Mouse (Mus musculus) lung, postnatal 36 days (tissue): ENCODE measurements at regions not wholly inside any gene's neighbourhood (a gene's known extent, or its start where the extent isn't known, plus 50 kb on each side); places are given as distances from the start of the nearest gene placed in this dataset.
"Not testable (repeated sequence)": the region's sequence is repeated elsewhere in the genome, so short reads cannot be mapped to it uniquely, and the experiment has no call there.

Experiments used
- DNase-seq: peaks from one replicate; pipeline ENCODE4 v3.0.0; 2022; ENCODE audit warnings: mixed read lengths

DNA sequence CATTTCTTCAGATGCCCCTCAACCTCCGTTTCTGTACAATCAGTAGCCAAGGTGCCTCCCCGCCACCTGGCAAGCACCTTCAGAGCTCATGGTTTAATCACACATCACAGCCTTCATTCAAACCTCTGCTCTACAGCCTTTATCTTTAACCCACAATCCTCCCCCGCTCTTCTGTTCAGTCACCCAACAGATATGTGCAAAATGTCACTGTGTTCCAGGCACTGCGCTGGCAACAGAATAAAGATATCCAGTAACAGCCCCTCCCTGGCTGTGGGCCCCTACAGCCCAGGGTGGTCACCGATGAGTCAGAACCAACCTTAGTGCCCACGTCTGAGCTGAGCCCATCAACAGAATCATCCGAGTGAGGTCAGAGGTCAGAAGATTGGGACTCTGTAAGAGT lies 54.3 kb upstream of the Ddr1 start:
- no peak for DNase-seq

DNA sequence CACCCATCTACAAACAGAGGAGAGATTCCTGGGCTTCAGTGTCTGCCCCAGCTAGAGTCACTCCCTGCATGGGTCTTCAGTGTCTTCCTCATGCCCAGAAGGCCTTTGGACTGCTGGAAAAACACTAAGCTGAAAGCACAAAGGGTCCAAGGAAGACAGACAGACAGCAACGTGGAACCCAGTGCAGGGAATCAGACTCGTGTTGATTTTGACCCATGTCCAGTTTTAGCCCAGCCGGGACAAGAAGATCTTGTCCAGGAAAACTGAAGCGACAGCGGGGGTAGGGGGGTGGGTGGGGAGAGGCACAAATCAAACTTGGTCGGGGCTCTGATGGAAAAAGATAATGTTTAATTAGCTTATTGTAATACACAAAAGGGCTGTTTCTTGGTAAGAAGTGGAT lies 55.3 kb upstream of the Ddr1 start:
- no peak for DNase-seq

DNA sequence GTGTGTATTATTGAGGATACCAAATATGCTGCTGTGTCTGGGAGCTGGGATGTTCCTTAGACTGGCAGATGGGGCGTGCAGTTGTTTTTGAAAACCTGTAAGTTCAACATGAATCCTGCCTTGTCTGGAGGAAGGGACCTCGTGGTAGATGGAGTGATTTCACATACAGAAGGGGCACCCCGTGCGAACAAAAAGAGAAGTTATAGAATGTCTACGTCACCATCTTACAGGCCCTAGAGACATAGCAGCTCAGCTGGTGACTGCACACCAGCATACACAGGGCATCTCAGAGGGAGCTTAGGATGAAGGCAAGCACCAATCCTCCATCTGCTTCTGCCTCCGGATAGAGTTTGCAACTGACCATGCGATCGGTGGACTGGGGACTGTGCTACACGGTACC lies 58.2 kb upstream of the Ddr1 start:
- DNase-seq = no peak

GRCm38 (mm10) chr17:35763101-35763500 lies 58.4 kb upstream of the Ier3 start:
- DNase-seq = no peak

- DNase-seq = peak; percentile 76
Observed at GRCm38 (mm10) chr17:35763866-35764265, 57.6 kb upstream of the Ier3 start.

- DNase-seq = peak; percentile 12
Observed at GRCm38 (mm10) chr17:35766406-35766805, 55.1 kb upstream of the Ier3 start.

GRCm38 (mm10) chr17:35769175-35769960 lies 52.1 kb upstream of the Ier3 start:
- no peak for DNase-seq

DNA sequence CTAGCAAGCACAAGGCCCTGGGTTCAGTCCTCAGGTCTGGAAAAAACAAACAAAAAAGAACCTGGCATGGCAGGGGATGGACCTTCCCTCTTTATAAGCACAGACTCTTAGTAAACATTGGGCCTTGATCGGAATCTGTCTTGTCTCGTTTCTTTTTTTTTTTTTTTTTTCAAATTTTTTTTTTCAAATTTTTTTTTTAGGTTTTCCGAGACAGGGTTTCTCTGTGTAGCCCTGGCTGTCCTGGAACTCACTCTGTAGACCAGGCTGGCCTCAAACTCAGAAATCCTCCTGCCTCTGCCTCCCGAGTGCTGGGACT lies 51.6 kb upstream of the Ier3 start:
- not testable (repeated sequence) for DNase-seq

GRCm38 (mm10) chr17:35770599-35770998 lies 50.9 kb upstream of the Ier3 start:
- DNase-seq = no peak

DNA sequence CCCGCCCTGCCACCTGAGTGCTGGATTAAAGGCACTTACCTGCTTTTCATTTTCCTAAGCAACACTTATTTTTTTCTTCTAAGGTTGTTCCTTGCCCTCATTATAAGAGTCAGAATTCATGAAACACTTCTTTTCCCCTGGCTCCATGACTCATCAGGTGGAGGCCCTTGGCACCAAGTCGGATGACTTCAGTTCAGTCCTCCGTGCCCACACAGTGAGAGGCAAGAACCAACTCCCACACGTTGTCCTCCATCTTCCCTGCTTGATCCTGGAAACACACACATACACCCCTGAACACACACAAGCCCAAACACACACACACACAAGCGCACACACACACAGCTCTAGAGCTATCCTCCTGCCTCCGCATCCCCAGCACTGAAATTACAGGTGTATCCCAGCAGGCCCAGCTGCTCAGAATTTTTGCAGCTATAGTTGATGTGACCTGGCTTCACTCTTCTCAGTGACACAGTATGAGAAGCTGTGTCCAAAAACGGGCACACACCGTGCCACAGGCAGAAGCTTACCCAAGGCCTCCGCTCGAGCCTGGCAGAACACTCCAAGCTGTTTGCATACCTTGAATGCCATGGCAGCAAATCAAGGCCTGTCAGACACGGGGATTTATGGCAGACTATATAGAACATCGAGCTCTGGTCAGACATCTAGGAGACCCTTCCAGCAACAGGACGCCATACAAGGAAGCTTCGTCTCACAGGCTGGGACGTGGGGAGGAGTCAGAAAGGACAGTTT lies 49.7 kb upstream of the Ier3 start:
- peak; percentile 31 for DNase-seq
